Mouse (Mus musculus): ENCODE measurements around the gene Hist1h4h. TPM values are rescaled to one million over a fixed set of nuclear protein-coding genes. Genes with fewer than 3 reads are reported as not detected.
"Not testable (repeated sequence)": the region's sequence is repeated elsewhere in the genome, so short reads cannot be mapped to it uniquely, and the experiment has no call there.

The Hist1h4h gene
- polyA plus RNA-seq, 1 experiment from 2014 or later, result 2.4 TPM

DNA sequence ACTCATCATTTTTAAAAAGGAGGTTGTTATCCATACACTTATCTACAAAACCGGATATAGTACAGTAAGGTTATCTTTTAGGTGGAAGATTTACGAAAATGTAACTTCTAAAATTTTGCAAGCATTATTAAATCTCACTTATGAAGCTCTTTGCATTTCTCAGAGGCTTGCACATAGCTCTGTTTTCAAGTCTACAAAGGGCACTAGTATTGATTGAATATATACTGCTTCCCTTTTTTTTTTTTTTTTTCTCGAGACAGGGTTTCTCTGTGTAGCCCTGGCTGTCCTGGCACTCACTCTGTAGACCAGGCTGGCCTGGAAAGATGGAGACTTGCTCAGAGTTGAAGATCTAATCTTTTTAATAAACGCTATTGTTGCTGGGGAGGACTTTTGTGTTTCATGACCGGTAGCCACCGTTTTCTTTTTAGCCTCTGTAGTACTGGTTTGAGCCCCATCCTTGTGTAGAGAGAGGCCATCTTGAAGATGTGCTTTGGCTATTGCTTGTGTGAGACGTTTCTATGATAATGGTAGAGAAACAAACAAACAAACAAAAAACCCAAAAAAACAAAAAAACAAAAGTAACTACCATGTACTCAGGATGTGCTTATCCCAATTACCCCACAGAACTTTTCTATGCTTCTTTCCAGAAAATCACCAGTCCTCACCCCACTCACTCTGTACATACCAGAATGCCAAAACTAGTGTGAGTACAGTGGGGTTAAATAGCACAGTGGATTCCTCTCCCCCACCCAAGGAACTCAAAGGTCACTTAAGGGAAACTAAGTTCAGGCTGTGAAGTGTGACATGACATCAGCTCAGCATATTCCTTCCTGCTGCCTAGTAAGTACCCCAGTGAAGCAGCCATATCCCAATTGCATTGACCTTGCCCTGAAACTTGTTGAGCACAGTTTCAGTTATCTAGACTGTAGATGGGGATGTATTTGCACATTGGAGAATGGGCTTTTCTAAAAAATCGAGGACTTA is 21.4 kb downstream of the Hist1h4h start:
- no peak for ATAC-seq (ENCODE audit: low read depth)
- 0 out of 2 replicates have a peak overlapping the region, but pooled peaks have one; percentile 69 for H3K9ac ChIP-seq
- H3K36me3 ChIP-seq, result no peaks in the 10 kb centered on the region
- peak overlapping the region; percentile 46 for H3K4me3 ChIP-seq
- H3K27me3 ChIP-seq, result no peaks in the 10 kb centered on the region
- 50% methylated on average over 8 of the region's 8 CpGs for WGBS
- peak overlapping the region; percentile 90 for H3K27ac ChIP-seq (replicated peaks)
- no peaks in the 10 kb centered on the region for H3K9me3 ChIP-seq
- H3K4me1 ChIP-seq (replicated peaks), result peaks cover 36% of the 10 kb centered on the region
- H3K4me2 ChIP-seq, result peak overlapping the region; percentile 65

DNA sequence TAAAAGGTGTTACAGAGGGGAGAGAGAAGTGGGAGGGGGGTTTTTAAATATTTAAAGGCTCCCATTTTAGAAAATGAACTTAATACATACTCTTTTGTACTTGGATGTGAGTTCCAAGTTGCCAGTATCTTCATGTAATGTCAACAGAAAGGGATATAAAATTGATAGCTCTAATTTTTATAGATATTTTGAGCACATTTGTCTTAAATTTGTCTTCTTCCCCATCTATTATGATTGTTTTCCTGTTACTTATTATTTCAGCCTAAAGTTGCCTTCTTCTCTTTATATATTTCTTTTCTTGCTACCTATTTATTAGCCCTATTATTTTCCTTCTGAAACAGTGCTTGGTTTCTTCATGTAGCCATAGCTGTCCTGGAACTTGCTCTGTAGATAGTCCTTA is 22.1 kb downstream of the Hist1h4h start, which contains the start of gene Hist1h1d:
Hist1h1d (plus strand) TSS at position 301 of the 400 bp plus-strand sequence.
- peak within 1 kb of the TSS; percentile 82; the same call in 1 of the 2 replicates for H3K9ac ChIP-seq
- peak within 1 kb of the TSS; percentile 100 for H3K4me2 ChIP-seq
- peak within 1 kb of the TSS; percentile 93 for H3K27ac ChIP-seq (replicated peaks)
- H3K9me3 ChIP-seq, result no peaks in the 10 kb centered on the region
- H3K27me3 ChIP-seq, result no peaks in the 10 kb centered on the region
- H3K36me3 ChIP-seq, result no peaks in the 10 kb centered on the region
- no peak within 1 kb of the TSS for H3K4me3 ChIP-seq
- peaks cover 36% of the 10 kb centered on the region for H3K4me1 ChIP-seq (replicated peaks)
- ATAC-seq (ENCODE audit: low read depth), result no peak

DNA sequence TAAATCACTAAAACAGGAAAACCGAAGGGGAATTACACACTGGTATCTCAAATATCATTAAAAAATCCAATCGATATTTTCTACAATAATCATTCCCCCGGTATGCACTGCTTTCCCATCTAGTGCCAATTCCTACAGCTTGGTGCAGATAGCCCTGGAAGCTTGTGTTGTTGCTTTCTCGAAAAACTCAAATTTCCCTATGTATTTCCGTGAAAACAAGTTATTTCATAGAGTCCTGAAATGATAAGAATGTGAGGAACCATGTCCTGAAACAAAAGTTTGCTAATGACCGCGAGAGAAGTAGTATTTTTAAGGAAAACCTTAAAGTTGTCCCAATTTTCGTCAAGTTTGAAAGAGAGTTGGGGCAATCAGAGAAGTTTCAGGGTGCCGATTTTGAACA is 23.5 kb downstream of the Hist1h4h start:
- 25% methylated on average over 9 of the region's 9 CpGs for WGBS

DNA sequence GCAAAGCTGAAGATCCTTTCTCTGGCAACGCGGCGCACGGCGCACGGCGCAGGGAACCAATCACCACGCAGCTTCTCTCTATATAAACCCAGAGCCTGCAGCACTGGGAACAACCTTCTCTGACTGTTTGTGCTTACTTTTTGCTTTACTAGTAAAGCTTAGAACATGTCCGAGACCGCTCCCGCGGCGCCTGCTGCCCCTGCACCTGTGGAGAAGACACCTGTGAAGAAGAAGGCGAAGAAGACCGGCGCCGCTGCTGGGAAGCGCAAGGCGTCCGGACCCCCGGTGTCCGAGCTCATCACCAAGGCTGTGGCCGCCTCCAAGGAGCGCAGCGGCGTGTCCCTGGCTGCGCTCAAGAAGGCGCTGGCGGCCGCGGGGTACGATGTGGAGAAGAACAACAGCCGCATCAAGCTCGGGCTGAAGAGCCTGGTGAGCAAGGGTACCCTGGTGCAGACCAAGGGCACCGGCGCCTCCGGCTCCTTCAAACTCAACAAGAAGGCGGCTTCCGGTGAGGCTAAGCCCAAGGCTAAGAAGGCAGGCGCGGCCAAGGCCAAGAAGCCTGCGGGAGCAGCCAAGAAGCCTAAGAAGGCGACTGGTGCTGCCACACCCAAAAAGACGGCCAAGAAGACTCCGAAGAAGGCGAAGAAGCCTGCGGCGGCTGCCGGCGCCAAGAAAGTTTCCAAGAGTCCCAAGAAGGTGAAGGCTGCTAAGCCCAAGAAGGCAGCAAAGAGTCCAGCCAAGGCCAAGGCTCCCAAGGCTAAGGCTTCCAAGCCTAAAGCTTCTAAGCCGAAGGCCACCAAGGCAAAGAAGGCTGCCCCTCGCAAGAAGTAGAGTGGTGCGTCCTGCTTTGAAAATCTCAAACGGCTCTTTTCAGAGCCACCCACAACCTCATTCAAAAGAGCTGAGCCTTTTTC is 24.3 kb downstream of the Hist1h4h start:
- under 1% methylated on average over 54 of the region's 54 CpGs for WGBS
- H3K4me3 ChIP-seq, result peak overlapping the region; percentile 53

More for the DNA sequence above, 23.5 kb downstream of the Hist1h4h start:
- Histone ChIP-seq H3K9me3 (no peaks in the 10 kb centered on the region), H3K36me3 (no peaks in the 10 kb centered on the region), H3K9ac (peak overlapping the region; percentile 82), H3K4me3 (peak overlapping the region; percentile 53), H3K4me1 (replicated peaks) (peaks cover 36% of the 10 kb centered on the region), H3K27me3 (no peaks in the 10 kb centered on the region), H3K4me2 (peak overlapping the region; percentile 100), H3K27ac (replicated peaks) (peak overlapping the region; percentile 93)
- ATAC-seq (ENCODE audit: low read depth), result no peak

DNA sequence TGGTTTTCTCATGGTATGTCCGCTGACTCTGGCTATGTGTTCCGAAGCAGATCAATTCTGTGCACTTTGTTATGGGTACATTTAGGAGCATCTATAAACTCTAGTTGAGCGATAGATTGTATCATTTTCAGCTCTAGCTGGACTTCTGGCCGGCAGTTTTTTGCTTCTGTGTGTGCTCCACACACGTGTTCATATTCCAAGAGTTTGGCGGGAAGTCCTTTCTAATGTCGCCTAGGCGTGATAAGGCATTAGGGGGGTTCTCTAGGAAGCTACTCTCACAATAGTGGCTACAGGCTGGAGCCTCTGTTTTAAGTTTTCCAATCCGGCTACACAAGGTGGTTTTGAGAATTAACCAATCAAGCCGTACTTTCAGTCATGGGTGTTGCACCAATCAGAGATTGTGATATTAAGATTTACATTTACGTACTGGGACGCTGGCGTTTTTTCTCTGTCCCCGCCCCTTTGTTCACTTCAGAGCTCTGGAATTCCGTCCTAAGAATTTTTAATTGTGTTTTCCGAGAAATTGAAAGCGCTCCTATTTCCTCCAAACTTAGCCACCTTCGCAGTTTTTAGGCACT is 25.1 kb downstream of the Hist1h4h start:
- Histone ChIP-seq H3K27me3 (no peaks in the 10 kb centered on the region), H3K9me3 (no peaks in the 10 kb centered on the region), H3K36me3 (no peaks in the 10 kb centered on the region), H3K4me3 (peak overlapping the region; percentile 53), H3K27ac (replicated peaks) (peak overlapping the region; percentile 93), H3K4me1 (replicated peaks) (peaks cover 34% of the 10 kb centered on the region), H3K4me2 (peak overlapping the region; percentile 100), H3K9ac (peak overlapping the region; percentile 82)
- ATAC-seq (ENCODE audit: low read depth), result peak; percentile 82
- WGBS, result under 1% methylated on average over 18 of the region's 18 CpGs

More for the DNA sequence above, 24.3 kb downstream of the Hist1h4h start:
- peak; percentile 83 for ATAC-seq (ENCODE audit: low read depth)
- Histone ChIP-seq H3K9me3 (no peaks in the 10 kb centered on the region), H3K27me3 (no peaks in the 10 kb centered on the region), H3K9ac (peak overlapping the region; percentile 82), H3K4me1 (replicated peaks) (peaks cover 36% of the 10 kb centered on the region), H3K4me2 (peak overlapping the region; percentile 100), H3K27ac (replicated peaks) (peak overlapping the region; percentile 93), H3K36me3 (no peaks in the 10 kb centered on the region)

DNA sequence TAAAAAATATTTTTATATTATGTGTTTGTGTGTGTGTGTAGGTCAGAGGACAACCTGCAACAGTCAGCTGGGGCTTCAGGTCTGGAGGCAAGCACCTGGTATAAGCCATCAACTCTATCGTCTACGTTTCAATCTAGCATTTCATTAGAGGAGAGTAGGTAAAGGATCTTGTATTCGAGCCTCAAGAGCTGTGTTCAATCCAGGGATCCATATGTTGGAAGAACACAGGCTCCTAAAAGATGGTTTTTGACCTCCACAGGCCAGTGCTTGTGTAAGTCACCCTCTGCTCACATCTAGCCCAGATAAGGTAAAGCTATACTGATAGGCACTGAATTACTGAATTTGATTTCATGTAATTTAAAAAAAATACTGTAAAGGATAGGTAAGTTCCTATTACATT is 26.1 kb downstream of the Hist1h4h start:
- Histone ChIP-seq H3K27ac (replicated peaks) (no peak overlapping the region), H3K9ac (0 out of 2 replicates have a peak overlapping the region, but pooled peaks have one; percentile 13), H3K36me3 (no peaks in the 10 kb centered on the region), H3K4me2 (no peak overlapping the region; the same call in 1 of the 2 replicates), H3K27me3 (no peaks in the 10 kb centered on the region), H3K4me3 (no peak overlapping the region), H3K9me3 (no peaks in the 10 kb centered on the region), H3K4me1 (replicated peaks) (peaks cover 32% of the 10 kb centered on the region)
- no peak for ATAC-seq (ENCODE audit: low read depth)
- WGBS, result 81% methylated on average over 3 of the region's 3 CpGs

DNA sequence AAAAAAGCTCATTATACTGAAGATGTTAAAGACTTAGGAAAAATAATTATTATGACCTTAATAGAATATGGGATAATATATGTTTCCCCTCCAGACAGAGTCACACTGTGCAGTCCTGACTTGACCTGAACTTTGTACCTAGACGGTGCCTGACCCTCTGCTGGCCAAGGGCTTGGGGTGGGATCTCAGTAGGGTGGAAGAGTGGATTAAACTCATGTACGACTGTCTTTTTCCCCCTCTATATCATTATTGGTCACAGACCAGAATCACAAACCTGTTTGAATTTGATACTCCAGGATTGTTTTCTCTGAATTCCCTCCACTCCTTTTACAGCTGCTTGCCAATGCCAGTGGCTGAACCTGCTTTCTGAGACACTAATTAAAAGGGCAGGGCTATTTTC is 29.8 kb downstream of the Hist1h4h start:
- not testable (repeated sequence) for H3K27ac ChIP-seq (replicated peaks); H3K4me3 ChIP-seq; H3K9ac ChIP-seq; H3K9me3 ChIP-seq; H3K36me3 ChIP-seq; ATAC-seq (ENCODE audit: low read depth); H3K27me3 ChIP-seq
- Histone ChIP-seq H3K4me2 (peak overlapping the region; percentile 26; the same call in 1 of the 2 replicates), H3K4me1 (replicated peaks) (peaks cover 13% of the 10 kb centered on the region)
- 22% methylated on average over 2 of the region's 2 CpGs for WGBS

DNA sequence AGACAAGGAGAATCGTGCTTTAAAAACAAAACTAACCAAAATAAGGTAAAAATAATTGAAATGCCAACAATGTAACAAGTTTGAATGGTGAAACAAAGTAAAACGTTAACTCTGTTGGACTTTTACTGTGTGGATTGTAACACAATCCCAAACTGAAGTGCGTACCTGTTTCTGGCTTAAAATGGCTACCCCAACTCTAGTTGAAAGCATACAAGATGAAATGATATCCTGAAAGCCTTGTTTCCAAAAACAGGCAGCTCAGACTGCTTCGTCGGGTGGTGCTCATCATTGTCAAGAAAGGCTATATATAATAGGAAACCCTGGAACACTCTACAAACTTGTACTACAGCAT is 30.7 kb downstream of the Hist1h4h start:
- not testable (repeated sequence) for H3K36me3 ChIP-seq; H3K9me3 ChIP-seq; H3K27me3 ChIP-seq; ATAC-seq (ENCODE audit: low read depth); H3K4me1 ChIP-seq (replicated peaks)
- Histone ChIP-seq H3K4me2 (peak overlapping the region; percentile 75), H3K27ac (replicated peaks) (peak overlapping the region; percentile 98), H3K9ac (peak overlapping the region; percentile 74), H3K4me3 (peak overlapping the region; percentile 45)
- WGBS, result 0% methylated on average over 2 of the region's 5 CpGs

DNA sequence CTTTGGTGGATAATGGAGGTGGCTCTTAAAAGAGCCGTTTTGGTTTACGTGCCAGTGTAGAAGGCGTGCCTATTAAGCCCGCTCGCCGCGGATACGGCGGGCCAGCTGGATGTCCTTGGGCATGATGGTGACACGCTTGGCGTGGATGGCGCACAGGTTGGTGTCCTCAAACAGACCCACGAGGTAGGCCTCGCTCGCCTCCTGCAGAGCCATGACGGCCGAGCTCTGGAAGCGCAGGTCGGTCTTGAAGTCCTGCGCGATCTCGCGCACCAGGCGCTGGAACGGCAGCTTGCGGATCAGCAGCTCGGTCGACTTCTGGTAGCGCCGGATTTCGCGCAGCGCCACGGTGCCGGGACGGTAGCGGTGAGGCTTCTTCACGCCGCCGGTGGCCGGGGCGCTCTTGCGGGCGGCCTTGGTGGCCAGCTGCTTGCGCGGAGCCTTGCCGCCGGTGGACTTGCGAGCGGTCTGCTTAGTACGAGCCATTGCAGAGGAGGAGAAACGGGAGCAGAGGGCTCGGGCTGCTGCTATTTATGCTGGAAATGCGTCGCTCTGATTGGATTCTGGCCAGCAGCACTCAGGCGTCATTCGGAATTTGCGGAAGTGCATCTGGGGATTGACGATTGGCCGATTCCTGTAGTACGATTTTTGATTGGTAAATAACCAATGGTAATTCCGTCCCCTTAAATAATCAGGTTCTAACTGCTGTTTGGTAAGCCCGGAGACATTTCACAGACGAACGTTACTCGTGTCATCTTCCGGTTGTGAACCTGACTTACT is 31.2 kb downstream of the Hist1h4h start, which contains the start of gene Hist1h3e:
Hist1h3e (minus strand) TSS at position 487 of the 777 bp plus-strand sequence.
- peak within 1 kb of the TSS; percentile 75 for H3K9ac ChIP-seq
- H3K4me2 ChIP-seq, result peak within 1 kb of the TSS; percentile 75
- under 1% methylated on average over 47 of the region's 67 CpGs for WGBS
- H3K36me3 ChIP-seq; H3K9me3 ChIP-seq; H3K27me3 ChIP-seq; H3K4me1 ChIP-seq (replicated peaks): not testable (repeated sequence)
- peak within 1 kb of the TSS; percentile 45 for H3K4me3 ChIP-seq
- ATAC-seq (ENCODE audit: low read depth), result peak; percentile 96
- H3K27ac ChIP-seq (replicated peaks), result peak within 1 kb of the TSS; percentile 98

DNA sequence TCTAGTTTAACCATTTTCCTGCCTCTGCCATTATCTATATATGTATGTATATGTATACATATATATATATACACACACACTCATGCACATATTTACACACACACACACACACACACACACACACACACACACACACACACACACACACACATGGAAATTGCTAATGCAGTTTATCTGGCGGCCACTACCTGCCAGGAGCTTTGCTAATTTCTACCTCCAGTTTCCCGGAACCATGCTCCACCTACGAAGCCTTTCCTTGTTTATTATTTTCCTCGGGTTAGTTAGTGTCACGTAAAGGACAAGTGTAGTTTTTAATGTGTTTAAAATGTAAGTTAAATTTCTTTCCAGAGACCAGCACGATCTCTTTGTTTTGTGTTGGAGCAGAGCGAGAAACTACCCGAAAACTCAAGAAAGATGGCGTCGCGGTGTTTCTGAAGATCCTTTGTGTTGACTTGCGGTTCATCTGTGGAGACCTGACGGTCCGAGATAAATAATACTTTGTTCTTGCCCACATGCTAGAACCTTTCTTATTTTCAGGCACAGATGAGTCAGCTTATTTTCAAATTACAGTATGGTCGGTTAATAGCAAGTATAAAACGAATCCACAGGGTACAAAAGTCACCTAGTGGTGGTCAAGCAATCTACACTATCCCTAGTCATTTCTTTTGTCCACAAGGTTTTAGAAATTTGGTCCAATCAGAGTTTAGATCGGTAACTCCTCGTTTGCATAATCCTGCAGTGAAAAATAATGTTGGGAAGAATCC is 32.0 kb downstream of the Hist1h4h start:
- peak overlapping the region; percentile 75 for H3K9ac ChIP-seq
- no peaks in the 10 kb centered on the region for H3K27me3 ChIP-seq
- peak overlapping the region; percentile 98 for H3K27ac ChIP-seq (replicated peaks)
- WGBS, result 3% methylated on average over 18 of the region's 18 CpGs
- peaks cover 3% of the 10 kb centered on the region; the same call in 1 of the 2 replicates for H3K4me1 ChIP-seq (replicated peaks)
- no peaks in the 10 kb centered on the region for H3K36me3 ChIP-seq
- peak overlapping the region; percentile 45 for H3K4me3 ChIP-seq
- peak overlapping the region; percentile 75 for H3K4me2 ChIP-seq
- peak; percentile 57 for ATAC-seq (ENCODE audit: low read depth)
- no peaks in the 10 kb centered on the region for H3K9me3 ChIP-seq
